Mouse (Mus musculus) heart, adult 2 months (tissue): ENCODE measurements around the gene Rpl28. TPM values are rescaled to one million over a fixed set of nuclear protein-coding genes. Genes with fewer than 3 reads are reported as not detected.
"Not testable (repeated sequence)": the region's sequence is repeated elsewhere in the genome, so short reads cannot be mapped to it uniquely, and the experiment has no call there.

Experiments used
- DNase-seq, 2 experiments: peaks; one replicate each; pipeline ENCODE4 v3.0.0; 2021
- H3K27ac ChIP-seq: fragments of 200-600 bp; 2 replicates; pipeline ENCODE4 v1.8.1; 2022
- H3K27me3 ChIP-seq: fragments of 200-500 bp; 2 replicates; pipeline ENCODE4 v1.6.1; 2012; ENCODE audit warnings: mild to moderate bottlenecking, low read length, inconsistent platforms, mixed read lengths; ENCODE audit not compliant: control insufficient read depth, insufficient read depth
- H3K36me3 ChIP-seq: fragments of 200-500 bp; 2 replicates; pipeline ENCODE4 v1.6.1; 2012; ENCODE audit warnings: low read length, inconsistent platforms; ENCODE audit not compliant: control insufficient read depth, insufficient read depth
- H3K4me1 ChIP-seq: fragments of 200-500 bp; 2 replicates; pipeline ENCODE4 v1.6.1; 2011; ENCODE audit warnings: low read length; ENCODE audit not compliant: control insufficient read depth, insufficient read depth
- H3K4me3 ChIP-seq: fragments of 200-600 bp; 2 replicates; pipeline ENCODE4 v1.8.1; 2022
- H3K79me2 ChIP-seq: fragments of 200-500 bp; replicated peaks from 2 replicates; pipeline ENCODE4 v1.6.1; 2012; ENCODE audit warnings: mild to moderate bottlenecking, inconsistent platforms, low read length, moderate library complexity, mixed read lengths; ENCODE audit not compliant: control insufficient read depth, insufficient read depth
- H3K9ac ChIP-seq: fragments of 200-500 bp; 2 replicates; pipeline ENCODE4 v1.6.1; 2012; ENCODE audit warnings: low read depth, mild to moderate bottlenecking, control low read depth, inconsistent platforms, low read length, mixed read lengths
- CTCF ChIP-seq: fragments of 200-600 bp; IDR thresholded peaks from 2 replicates; pipeline ENCODE4 v1.8.1; 2022; ENCODE audit warnings: antibody characterized with exemption, mild to moderate bottlenecking, moderate library complexity
- EP300 ChIP-seq: fragments of 200-500 bp; IDR thresholded peaks from 2 replicates; pipeline ENCODE4 v1.6.1; 2011; ENCODE audit warnings: low read depth, low read length, control low read depth; ENCODE audit not compliant: insufficient read depth
- POLR2A ChIP-seq: fragments of 200-500 bp; IDR thresholded peaks from 2 replicates; pipeline ENCODE4 v1.6.1; 2011; ENCODE audit warnings: mild to moderate bottlenecking, low read depth, low read length, control low read depth; ENCODE audit not compliant: insufficient read depth
- WGBS: fragments of 180-500 bp; shearing (Covaris S2); methylation state at CpG from one replicate; pipeline ENCODE4 v1.1.7; 2018; 5-methylcytosine and 5-hydroxymethylcytosine counted together
- intact Hi-C: fragments of 180-260 bp; cut with DNase I; formaldehyde crosslinking; loops from one replicate; pipeline ENCODE4 v1.15.1; 2025
- polyA plus RNA-seq: library from polyadenylated mRNA; depleted of rRNA; stranded (reverse); fragments of >200 nt; gene quantifications from 2 replicates; pipeline ENCODE4 v1.2.3, GENCODE M21; 2012
- total RNA-seq, 2 experiments: library from RNA; stranded (reverse); gene quantifications; 2 replicates each; pipeline ENCODE4 v1.2.3; 2021

The Rpl28 gene
- total and polyA plus RNA-seq, 3 experiments: 202 to 575 (median 492) TPM

DNA sequence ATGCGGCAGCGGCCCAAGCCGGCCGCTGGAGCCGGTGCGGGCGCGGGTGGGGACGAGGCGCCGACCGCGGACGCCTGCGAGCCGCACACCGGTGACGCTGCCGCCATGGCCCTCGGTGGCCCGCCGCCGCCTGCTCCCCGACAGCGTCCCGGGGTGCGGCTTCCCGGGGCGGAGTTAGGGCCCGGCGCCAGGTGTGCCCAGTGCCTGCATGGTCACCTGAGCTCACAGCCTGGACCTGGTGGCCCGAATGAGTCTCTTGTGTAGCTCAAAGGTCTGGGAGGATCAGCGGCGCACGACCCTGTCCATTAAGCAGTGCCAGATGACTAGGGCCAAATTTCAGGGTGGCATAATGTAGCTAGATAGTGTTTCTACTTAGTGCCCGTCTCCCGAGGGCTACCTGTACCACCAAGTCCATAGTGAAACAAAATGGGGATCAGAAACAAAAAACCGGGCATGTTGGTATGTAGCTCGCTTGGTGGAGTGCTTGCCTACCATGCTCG is 3.2 kb upstream of the Rpl28 start, which contains the start of gene Tmem238:
Tmem238 (minus strand) TSS at position 221 of the 500 bp plus-strand sequence.
- Histone ChIP-seq H3K79me2 (no peaks in the 10 kb centered on the region), H3K27me3 (no peaks in the 10 kb centered on the region), H3K9ac (peak within 1 kb of the TSS; percentile 85), H3K27ac (peak within 1 kb of the TSS; percentile 75), H3K4me1 (peaks cover 4% of the 10 kb centered on the region), H3K36me3 (no peaks in the 10 kb centered on the region), H3K4me3 (peak within 1 kb of the TSS; percentile 54)
- intact Hi-C loops: loop anchor here (2.0 kb wide), 1 partner anchor 49 kb away; the partner anchor contains the start of gene Kmt5c
- no peak for TF ChIP-seq EP300
- TF ChIP-seq POLR2A: no peak
- no peak for TF ChIP-seq CTCF
- peak; percentile 71 for DNase-seq
- 10% methylated on average over 40 of the region's 40 CpGs for WGBS

DNA sequence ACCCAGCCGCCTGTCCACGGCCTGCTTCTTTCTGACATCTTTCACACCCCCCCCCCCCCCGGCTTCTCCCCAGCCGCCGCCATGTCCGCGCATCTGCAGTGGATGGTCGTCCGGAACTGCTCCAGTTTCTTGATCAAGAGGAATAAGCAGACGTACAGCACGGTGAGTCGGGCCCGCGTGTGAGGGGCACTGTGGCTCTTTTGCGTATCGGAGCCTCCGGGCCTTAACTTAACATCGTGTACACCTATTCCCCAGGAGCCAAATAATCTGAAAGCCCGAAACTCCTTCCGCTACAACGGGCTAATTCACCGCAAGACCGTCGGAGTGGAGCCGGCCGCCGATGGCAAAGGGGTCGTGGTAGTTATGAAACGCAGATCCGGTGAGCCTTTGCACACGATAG is 574 bp downstream of the Rpl28 start:
- not testable (repeated sequence) for H3K36me3 ChIP-seq, H3K27me3 ChIP-seq, H3K4me1 ChIP-seq, H3K79me2 ChIP-seq, DNase-seq
- intact Hi-C loops: loop anchor here (5.0 to 10.0 kb wide), 4 partner anchors 106 to 658 kb away; partner anchors contain the start of genes Hspbp1, Leng8 and Ppp6r1
- peak overlapping the region; percentile 98 for H3K4me3 ChIP-seq
- peak overlapping the region; percentile 89 for H3K9ac ChIP-seq
- WGBS: under 1% methylated on average over 31 of the region's 31 CpGs
- peak overlapping the region; percentile 94 for H3K27ac ChIP-seq

DNA sequence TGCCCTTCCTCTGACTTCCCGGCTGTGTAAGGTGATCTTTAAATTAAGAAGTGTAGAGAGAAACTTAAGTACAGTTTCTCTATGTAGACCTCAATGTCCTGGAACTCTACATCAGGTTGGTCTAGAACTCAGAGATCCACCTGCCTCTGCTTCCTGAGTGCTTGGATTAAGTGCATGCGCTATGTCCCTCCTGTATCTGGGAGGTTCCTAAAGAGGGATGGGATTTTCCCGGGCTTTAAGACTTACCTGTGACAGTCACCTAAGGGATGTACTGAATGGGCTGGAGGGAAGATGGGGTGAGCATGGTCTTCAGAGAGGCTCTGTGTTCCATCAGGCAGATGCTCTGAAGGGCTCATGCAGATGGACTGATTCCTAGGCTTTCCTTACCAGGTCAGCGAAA is 1.0 kb downstream of the Rpl28 start:
- Histone ChIP-seq H3K36me3 (peaks cover 2% of the 10 kb centered on the region; the same call in 1 of the 2 replicates), H3K4me1 (peaks cover 1% of the 10 kb centered on the region; the same call in 1 of the 2 replicates), H3K4me3 (peak overlapping the region; percentile 98), H3K79me2 (no peaks in the 10 kb centered on the region), H3K27ac (peak overlapping the region; percentile 94), H3K9ac (peak overlapping the region; percentile 89), H3K27me3 (no peaks in the 10 kb centered on the region)
- WGBS: 32% methylated on average over 4 of the region's 4 CpGs
- intact Hi-C loops: loop anchor here (5.0 to 10.0 kb wide), 4 partner anchors 106 to 659 kb away; partner anchors contain the start of genes Hspbp1, Leng8 and Ppp6r1
- DNase-seq: no peak
- TF ChIP-seq POLR2A: no peak
- no peak for TF ChIP-seq CTCF
- TF ChIP-seq EP300: no peak

DNA sequence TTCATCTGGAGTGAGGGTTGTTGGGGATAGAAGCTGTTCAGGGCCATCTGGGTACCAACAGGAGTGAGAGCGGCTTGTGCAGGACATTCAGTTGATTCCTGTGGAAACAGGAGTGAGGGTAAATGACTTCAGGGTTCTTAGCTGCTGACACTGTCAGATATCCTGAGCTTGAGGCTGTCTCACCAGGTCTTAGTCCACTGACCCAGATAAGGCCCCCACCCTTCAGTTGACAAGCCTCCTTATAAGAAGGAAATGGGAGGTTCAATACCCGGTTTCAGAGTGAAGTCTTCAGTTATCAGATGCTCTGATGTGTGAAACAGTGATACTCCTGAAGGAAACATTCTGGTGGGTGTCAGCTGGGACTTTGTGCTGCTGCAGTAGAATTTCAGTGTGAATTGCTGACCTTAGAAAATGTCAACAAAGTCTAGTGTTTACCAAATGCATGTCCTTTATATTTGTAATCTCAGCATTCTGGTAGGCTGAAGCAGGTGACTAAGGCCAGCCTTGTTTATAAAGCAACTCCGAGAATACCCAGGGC is 2.0 kb downstream of the Rpl28 start:
- Histone ChIP-seq H3K36me3 (peaks cover 2% of the 10 kb centered on the region; the same call in 1 of the 2 replicates), H3K27me3 (no peaks in the 10 kb centered on the region), H3K9ac (no peak overlapping the region), H3K79me2 (no peaks in the 10 kb centered on the region), H3K27ac (no peak overlapping the region), H3K4me1 (no peaks in the 10 kb centered on the region; the same call in 1 of the 2 replicates), H3K4me3 (no peak overlapping the region)
- no peak for DNase-seq
- intact Hi-C loops: loop anchor here (5.0 to 10.0 kb wide), 4 partner anchors 107 to 660 kb away; partner anchors contain the start of genes Hspbp1, Leng8 and Ppp6r1
- TF ChIP-seq POLR2A: no peak
- TF ChIP-seq CTCF: no peak
- TF ChIP-seq EP300: no peak
- 67% methylated on average over 3 of the region's 3 CpGs for WGBS

DNA sequence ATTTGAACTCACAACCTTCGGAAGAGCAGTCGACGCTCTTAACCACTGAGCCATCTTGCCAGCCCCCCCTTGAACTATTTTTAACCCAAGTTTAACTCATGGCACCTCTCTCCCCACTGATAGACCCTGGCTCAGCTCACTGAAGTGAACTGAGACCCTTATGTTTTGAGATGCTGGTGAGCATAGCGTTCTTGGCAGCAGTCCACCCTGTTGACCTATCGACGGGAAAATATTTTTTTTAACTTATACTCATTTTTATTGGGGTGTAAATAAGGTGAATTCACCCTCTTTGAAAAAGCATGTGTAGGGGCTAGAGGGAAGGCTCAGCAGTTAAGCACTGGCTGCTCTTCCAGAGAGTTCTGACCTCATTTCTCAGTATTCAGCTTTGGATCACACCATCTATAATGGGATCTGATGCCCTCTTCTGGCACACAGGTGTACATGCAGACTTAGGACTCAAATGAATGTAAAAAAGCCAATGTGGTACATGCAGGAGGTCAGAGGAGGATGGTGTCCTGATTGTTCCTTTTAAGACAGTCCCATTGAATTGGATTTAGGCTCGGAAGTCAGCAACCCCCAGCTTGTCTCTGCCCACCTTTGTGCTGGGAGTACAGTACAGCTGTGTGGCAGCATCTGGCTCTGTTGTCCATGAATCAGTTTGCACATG is 3.2 kb downstream of the Rpl28 start:
- H3K4me3 ChIP-seq: no peak overlapping the region
- DNase-seq: no peak
- TF ChIP-seq EP300 (no peak), POLR2A (no peak), CTCF (peak; percentile 81)
- H3K27ac ChIP-seq: no peak overlapping the region
- H3K4me1 ChIP-seq: no peaks in the 10 kb centered on the region; the same call in 1 of the 2 replicates
- 58% methylated on average over 7 of the region's 7 CpGs for WGBS
- peaks cover 2% of the 10 kb centered on the region; the same call in 1 of the 2 replicates for H3K36me3 ChIP-seq
- no peaks in the 10 kb centered on the region for H3K27me3 ChIP-seq
- no peaks in the 10 kb centered on the region for H3K79me2 ChIP-seq
- intact Hi-C loops: loop anchor here (10.0 kb wide), 2 partner anchors 141 to 661 kb away; partner anchors contain the start of genes Leng8 and Ppp6r1
- H3K9ac ChIP-seq: no peak overlapping the region

DNA sequence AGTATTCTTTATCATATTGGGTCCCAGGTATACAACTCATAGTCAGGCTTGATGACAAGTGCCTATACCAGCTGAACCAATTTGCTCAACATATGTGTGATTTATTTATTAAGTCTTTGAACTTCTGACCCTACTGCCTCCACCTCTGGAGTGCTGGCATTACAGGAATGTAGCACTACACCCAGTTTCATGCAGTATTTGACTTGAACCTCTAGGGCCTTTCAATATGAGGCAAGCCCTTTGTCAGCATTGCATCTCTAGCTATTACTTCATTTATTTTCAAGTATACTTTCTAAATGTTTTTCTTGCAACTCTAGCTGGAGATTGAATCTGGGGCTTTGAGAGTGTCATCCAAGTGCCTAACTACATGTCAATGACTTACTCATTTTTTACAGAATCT is 9.6 kb downstream of the Rpl28 start:
- no peak overlapping the region for H3K9ac ChIP-seq
- H3K4me1 ChIP-seq: no peaks in the 10 kb centered on the region
- TF ChIP-seq EP300 (no peak), CTCF (no peak), POLR2A (no peak)
- DNase-seq: no peak
- peaks cover 6% of the 10 kb centered on the region for H3K36me3 ChIP-seq
- H3K79me2 ChIP-seq: no peaks in the 10 kb centered on the region
- intact Hi-C loops: loop anchor here (10.0 kb wide), 1 partner anchor 647 kb away; the partner anchor contains the start of gene Leng9
- H3K4me3 ChIP-seq: no peak overlapping the region
- H3K27ac ChIP-seq: no peak overlapping the region
- H3K27me3 ChIP-seq: no peaks in the 10 kb centered on the region
